In the genomic region with DNA sequence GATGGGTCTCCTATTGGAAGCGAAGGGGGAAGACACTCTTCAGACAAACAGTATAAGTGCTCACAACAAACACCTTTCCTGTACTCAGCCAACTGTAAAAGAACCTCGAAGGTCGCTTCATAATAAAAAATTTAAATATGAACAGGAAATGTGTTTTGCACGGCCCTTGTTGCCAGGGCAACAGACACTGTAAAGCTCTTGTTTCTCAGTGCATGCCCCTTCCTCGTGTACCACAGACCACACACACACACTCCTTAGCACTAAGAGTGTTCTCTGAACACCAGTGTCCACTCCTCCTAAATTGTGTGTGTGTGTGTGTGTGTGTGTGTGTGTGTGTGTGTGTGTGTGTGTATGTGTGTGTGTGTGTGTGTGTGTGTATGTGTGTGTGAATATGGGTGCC, we compare ENCODE assay signal across 21 mouse cellular contexts. TPM values are rescaled to one million over a fixed set of nuclear protein-coding genes. Genes with fewer than 3 reads are reported as not detected.
DNase-seq lines count a peak whose midpoint lies in the region; ATAC-seq and TF ChIP-seq lines count a peak whose summit lies in the region.
"Had no signal": no experiment of that assay in that cellular context is flagged by ENCODE, and none has a peak within 500 bp of the region (broad histone marks: within the 10 kb centered on the region; RNA-seq: fewer than 3 reads in every experiment).

No protein-coding gene starts in this region.

- dilution Hi-C loops in CH12.LX (cut with MboI; ENCODE audit: extremely low pct_ligation_motif_present, extremely low pct_unique_long_range_greater_than_20kb, low sequenced_read_pairs): no loop called here

- no peak overlapping the region for H3K4me3 ChIP-seq in hindbrain, postnatal 0 days (ENCODE audit: low read length)
- no peak overlapping the region for H3K4me3 ChIP-seq in hindbrain, embryonic 10.5 days
- no peak overlapping the region for H3K4me3 ChIP-seq in CH12.LX (replicated peaks in 1 of 3; ENCODE audit: low read depth in 2 of 3, low read length in 2 of 3, poor library complexity in 1 of 3)
- H3K4me3 ChIP-seq in midbrain, embryonic 15.5 days: no peak overlapping the region
- H3K4me3 ChIP-seq: heart, embryonic 12.5 days; left cerebral cortex, adult 2 months; limb, embryonic 15.5 days; midbrain, embryonic 12.5 days had no signal

- no peak for TF ChIP-seq EP300 in CH12.LX (IDR thresholded peaks at IDR 0.05; ENCODE audit: low read length)

- 24% methylated on average over 5 of the region's 5 CpGs for WGBS in hindbrain, postnatal 0 days
- WGBS in hindbrain, embryonic 10.5 days: 74% methylated on average over 5 of the region's 5 CpGs
- WGBS in midbrain, embryonic 15.5 days: 37% methylated on average over 5 of the region's 5 CpGs

- ATAC-seq in hindbrain, postnatal 0 days: peak; percentile 72; the same call in 1 of the 2 replicates
- ATAC-seq in midbrain, embryonic 15.5 days (replicated peaks): peak; percentile 60; the same call in 1 of the 2 replicates
- ATAC-seq: intestine, embryonic 16.5 days had no signal

- no peak for TF ChIP-seq CTCF in hindbrain, postnatal 0 days (IDR thresholded peaks at IDR 0.05; ENCODE audit: low read depth)
- no peak for TF ChIP-seq CTCF in CH12.LX (conservative IDR thresholded peaks at IDR 0.05 in 1 of 2, IDR thresholded peaks at IDR 0.05 in 1 of 2; ENCODE audit: low read depth in 2 of 2, low read length in 2 of 2)

- no peak overlapping the region for H3K9ac ChIP-seq in hindbrain, postnatal 0 days (replicated peaks; ENCODE audit: low read length)
- no peak overlapping the region for H3K9ac ChIP-seq in CH12.LX (ENCODE audit: insufficient read depth, low read depth)
- H3K9ac ChIP-seq in midbrain, embryonic 15.5 days: no peak overlapping the region
- H3K9ac ChIP-seq: heart, embryonic 12.5 days; limb, embryonic 15.5 days; midbrain, embryonic 12.5 days had no signal

- peak; percentile 42 for DNase-seq in hindbrain, postnatal 0 days (ENCODE audit: low spot score)
- no peak for DNase-seq in hindbrain, embryonic 10.5 days (ENCODE audit: low spot score)
- peak; percentile 36 to 53 for DNase-seq in B cell, adult 2 months
- DNase-seq in CH12.LX (ENCODE audit: extremely low read depth): peak; percentile 17
- no peak for DNase-seq in layer of hippocampus, postnatal 25 days (ENCODE audit: extremely low spot score in 1 of 2, low spot score in 1 of 2)
- no peak for DNase-seq in kidney, postnatal 14 days
- DNase-seq: adrenal gland, adult 2 months; cerebellum, adult 11 months; cerebellum, postnatal 25 days; gastrocnemius, postnatal 25 days; lung, postnatal 14 days; thymus, postnatal 25 days had no signal

- no peak overlapping the region for H3K4me2 ChIP-seq in hindbrain, postnatal 0 days (ENCODE audit: low read depth, low read length)
- no peak overlapping the region for H3K4me2 ChIP-seq in CH12.LX (ENCODE audit: insufficient read depth, low read depth, poor library complexity, severe bottlenecking)
- no peak overlapping the region for H3K4me2 ChIP-seq in midbrain, embryonic 15.5 days
- H3K4me2 ChIP-seq: heart, embryonic 12.5 days; limb, embryonic 15.5 days; midbrain, embryonic 12.5 days had no signal

- in situ Hi-C loops in CH12.LX (cut with MboI; ENCODE audit: low pct_ligation_motif_present, low pct_unique_long_range_greater_than_20kb, low sequenced_read_pairs): loop anchor here (10.0 kb wide), 1 partner anchor 161 kb away; no protein-coding TSS in a partner anchor

- TF ChIP-seq POLR2A in CH12.LX (IDR thresholded peaks at IDR 0.05; ENCODE audit: low read depth, low read length): no peak

- TF ChIP-seq RAD21 in CH12.LX (IDR thresholded peaks at IDR 0.05; ENCODE audit: low read depth, low read length): no peak

- H3K27ac ChIP-seq in hindbrain, postnatal 0 days: no peak overlapping the region
- H3K27ac ChIP-seq in hindbrain, embryonic 10.5 days: no peak overlapping the region
- H3K27ac ChIP-seq in CH12.LX (ENCODE audit: insufficient read depth, low read depth): no peak overlapping the region
- no peak overlapping the region for H3K27ac ChIP-seq in midbrain, embryonic 15.5 days
- H3K27ac ChIP-seq: kidney, postnatal 0 days; left cerebral cortex, adult 2 months; limb, embryonic 15.5 days; midbrain, embryonic 12.5 days had no signal

- H3K36me3 ChIP-seq in hindbrain, postnatal 0 days (ENCODE audit: insufficient read depth, low read length): no peaks in the 10 kb centered on the region
- H3K36me3 ChIP-seq in hindbrain, embryonic 10.5 days: no peaks in the 10 kb centered on the region
- H3K36me3 ChIP-seq in CH12.LX (replicated peaks in 1 of 2; ENCODE audit: control insufficient read depth in 1 of 2, insufficient read depth in 1 of 2, low read length in 1 of 2): no peaks in the 10 kb centered on the region
- no peaks in the 10 kb centered on the region for H3K36me3 ChIP-seq in midbrain, embryonic 15.5 days (replicated peaks)
- H3K36me3 ChIP-seq: heart, embryonic 12.5 days; limb, embryonic 15.5 days; midbrain, embryonic 12.5 days had no signal

- no peaks in the 10 kb centered on the region for H3K4me1 ChIP-seq in hindbrain, postnatal 0 days (ENCODE audit: insufficient read depth, low read length)
- no peaks in the 10 kb centered on the region for H3K4me1 ChIP-seq in hindbrain, embryonic 10.5 days (replicated peaks)
- H3K4me1 ChIP-seq in CH12.LX (ENCODE audit: control insufficient read depth in 1 of 2, insufficient read depth in 2 of 2): peaks cover 2 to 11% of the 10 kb centered on the region in 2 experiments; a peak in 3 of 4 replicates
- peaks cover 7% of the 10 kb centered on the region; the same call in 1 of the 2 replicates for H3K4me1 ChIP-seq in midbrain, embryonic 15.5 days
- H3K4me1 ChIP-seq: heart, embryonic 12.5 days; limb, embryonic 15.5 days; midbrain, embryonic 12.5 days had no signal

- no peaks in the 10 kb centered on the region for H3K27me3 ChIP-seq in hindbrain, postnatal 0 days (ENCODE audit: insufficient read depth, low read length)
- no peaks in the 10 kb centered on the region for H3K27me3 ChIP-seq in hindbrain, embryonic 10.5 days (ENCODE audit: insufficient read depth, poor library complexity, severe bottlenecking)
- H3K27me3 ChIP-seq in CH12.LX (replicated peaks): no peaks in the 10 kb centered on the region
- no peaks in the 10 kb centered on the region for H3K27me3 ChIP-seq in midbrain, embryonic 15.5 days (replicated peaks)
- H3K27me3 ChIP-seq: heart, embryonic 12.5 days; limb, embryonic 15.5 days; midbrain, embryonic 12.5 days had no signal

- no peaks in the 10 kb centered on the region for H3K79me2 ChIP-seq in CH12.LX (replicated peaks; ENCODE audit: control insufficient read depth, extremely low read depth, insufficient read depth, poor library complexity, severe bottlenecking)

- H3K9me3 ChIP-seq in hindbrain, postnatal 0 days (ENCODE audit: low read length): no peaks in the 10 kb centered on the region
- H3K9me3 ChIP-seq in hindbrain, embryonic 10.5 days: no peaks in the 10 kb centered on the region
- no peaks in the 10 kb centered on the region for H3K9me3 ChIP-seq in CH12.LX (replicated peaks; ENCODE audit: low read length)
- H3K9me3 ChIP-seq in midbrain, embryonic 15.5 days: no peaks in the 10 kb centered on the region
- H3K9me3 ChIP-seq: heart, embryonic 12.5 days; limb, embryonic 15.5 days; midbrain, embryonic 12.5 days had no signal

TF ChIP-seq in CH12.LX, 34 proteins besides CTCF, POLR2A, EP300 and RAD21:
- no peak for TF ChIP-seq ZNF384 (IDR thresholded peaks at IDR 0.05; ENCODE audit: low read depth, low read length)
- TF ChIP-seq BHLHE40 (IDR thresholded peaks at IDR 0.05; ENCODE audit: low read depth, low read length): no peak
- TF ChIP-seq KAT2A (IDR thresholded peaks at IDR 0.05; ENCODE audit: insufficient replicate concordance, low read length): no peak
- no peak for TF ChIP-seq ETS1 (conservative IDR thresholded peaks at IDR 0.05; ENCODE audit: low read depth, low read length)

RNA-seq across cellular contexts. Expression of a gene that starts 12.2 kb away (rescaled TPM):
- total RNA-seq in hindbrain, postnatal 0 days (2014; rRNA removed): 28.7 and 34.0 TPM in 2 replicates
- 35.0 and 37.7 TPM in 2 replicates for polyA plus RNA-seq in hindbrain, postnatal 0 days (2015; fragmentation: Nextera tagmentation; extraction: Ambion mirVana)
- 20.2 and 22.5 TPM in 2 replicates for polyA plus RNA-seq in hindbrain, embryonic 10.5 days (2016; fragmentation: Nextera tagmentation; extraction: Ambion mirVana)
- 6.2 and 7.8 TPM in 2 replicates for total RNA-seq in CH12.LX (2012; rRNA removed)
- 9.4 and 10.2 TPM in 2 replicates for total RNA-seq in CH12.LX (2014; rRNA removed)
- 7.0 and 8.2 TPM in 2 replicates for polyA plus RNA-seq in CH12.LX (2012; ENCODE audit: insufficient read length, low read depth)
- 32.0 and 34.4 TPM in 2 replicates for polyA plus RNA-seq in midbrain, embryonic 15.5 days (2015; fragmentation: Nextera tagmentation; extraction: Ambion mirVana)
- 10 to 100 TPM; 24.6 to 30.2 TPM for total RNA-seq in layer of hippocampus, postnatal 25 days (2021)

RNA-seq across cellular contexts. Expression of a gene that starts 37.6 kb away (rescaled TPM):
- total RNA-seq in hindbrain, postnatal 0 days (2014; rRNA removed): 28.1 and 39.9 TPM in 2 replicates
- 31.5 and 32.2 TPM in 2 replicates for polyA plus RNA-seq in hindbrain, postnatal 0 days (2015; fragmentation: Nextera tagmentation; extraction: Ambion mirVana)
- polyA plus RNA-seq in hindbrain, embryonic 10.5 days (2016; fragmentation: Nextera tagmentation; extraction: Ambion mirVana): 21.5 and 36.1 TPM in 2 replicates
- total RNA-seq in CH12.LX (2012; rRNA removed) (4.4 and 7.5 TPM in 2 replicates), CH12.LX (2014; rRNA removed) (3.8 and 4.3 TPM in 2 replicates)
- polyA plus RNA-seq in CH12.LX (2012; ENCODE audit: insufficient read length, low read depth): 2.3 and 2.4 TPM in 2 replicates
- polyA plus RNA-seq in midbrain, embryonic 15.5 days (2015; fragmentation: Nextera tagmentation; extraction: Ambion mirVana): 44.7 and 50.8 TPM in 2 replicates
- total RNA-seq in layer of hippocampus, postnatal 25 days (2021): 10 to 100 TPM; 15.2 to 18.3 TPM
- total RNA-seq: adrenal gland, adult 2 months; gastrocnemius, postnatal 25 days; heart, postnatal 25 days had no signal
- polyA plus RNA-seq: adrenal gland, adult 2 months; liver, embryonic 16.5 days had no signal

Comparison
In these comparisons a context has a peak if more than half of its experiments do, and no peak if none do; other contexts are left out.
1. DNase-seq: peak in hindbrain, postnatal 0 days (single experiment), B cell, adult 2 months (2 of 2) and CH12.LX (single experiment); none in hindbrain, embryonic 10.5 days (single experiment), layer of hippocampus, postnatal 25 days (0 of 2) and kidney, postnatal 14 days (single experiment).